Mouse (Mus musculus) G1E (cell line): ENCODE measurements around the gene Otop1.

ENCODE experiments used
- CTCF ChIP-seq: IDR thresholded peaks from 2 replicates; pipeline ENCODE4 v1.5.1; 2012; ENCODE audit warnings: low read depth, low read length, inconsistent platforms, mixed read lengths
- GATA1 ChIP-seq: IDR thresholded peaks from 2 replicates; pipeline ENCODE4 v1.6.1; 2012; ENCODE audit warnings: borderline replicate concordance, low read length, inconsistent platforms, mixed read lengths
- GATA2 ChIP-seq: IDR thresholded peaks from 2 replicates; pipeline ENCODE4 v1.6.1; 2012; ENCODE audit warnings: low read depth, low read length, inconsistent platforms, borderline replicate concordance
- POLR2AphosphoS5 ChIP-seq: IDR thresholded peaks from 2 replicates; pipeline ENCODE4 v1.6.1; 2012; ENCODE audit warnings: low read depth, low read length, inconsistent platforms; ENCODE audit not compliant: insufficient replicate concordance
- TAL1 ChIP-seq: conservative IDR thresholded peaks from 2 replicates; pipeline ENCODE4 v1.6.1; 2012; ENCODE audit warnings: low read depth, low read length, inconsistent platforms, mixed read lengths

DNA sequence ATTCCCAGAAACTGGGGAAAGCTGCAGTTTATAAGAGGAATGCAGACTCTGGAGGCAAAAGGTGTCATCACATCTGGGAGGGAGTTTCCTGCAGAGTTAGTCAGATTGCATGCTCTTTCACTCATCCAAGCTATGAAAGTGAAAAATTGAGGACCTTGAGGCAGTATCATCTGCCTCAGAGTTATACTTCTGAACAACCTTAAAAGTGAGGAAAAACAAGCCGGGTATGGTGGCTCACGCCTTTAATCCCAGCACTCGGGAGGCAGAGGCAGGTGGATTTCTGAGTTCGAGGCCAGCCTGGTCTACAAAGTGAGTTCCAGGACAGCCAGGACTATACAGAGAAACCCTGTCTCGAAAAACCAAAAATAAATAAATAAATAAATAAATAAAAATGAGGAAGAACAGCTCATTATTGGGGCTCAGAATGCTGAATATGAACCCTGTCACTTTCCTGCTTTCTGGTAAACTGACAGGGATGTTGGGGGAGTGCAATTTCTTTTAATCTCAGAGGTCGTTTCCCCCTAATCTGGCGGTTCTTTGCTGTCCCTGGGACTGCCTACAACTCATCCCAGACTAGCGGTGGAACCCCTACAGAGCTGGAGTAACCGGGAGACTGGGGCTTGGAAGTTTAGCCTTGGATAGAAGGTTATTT, 16.2 kb upstream of the Otop1 start:
- no peak for TF ChIP-seq TAL1
- TF ChIP-seq CTCF = no peak
- no peak for TF ChIP-seq GATA1
- TF ChIP-seq POLR2AphosphoS5 = no peak
- no peak for TF ChIP-seq GATA2
